In the genomic region with DNA sequence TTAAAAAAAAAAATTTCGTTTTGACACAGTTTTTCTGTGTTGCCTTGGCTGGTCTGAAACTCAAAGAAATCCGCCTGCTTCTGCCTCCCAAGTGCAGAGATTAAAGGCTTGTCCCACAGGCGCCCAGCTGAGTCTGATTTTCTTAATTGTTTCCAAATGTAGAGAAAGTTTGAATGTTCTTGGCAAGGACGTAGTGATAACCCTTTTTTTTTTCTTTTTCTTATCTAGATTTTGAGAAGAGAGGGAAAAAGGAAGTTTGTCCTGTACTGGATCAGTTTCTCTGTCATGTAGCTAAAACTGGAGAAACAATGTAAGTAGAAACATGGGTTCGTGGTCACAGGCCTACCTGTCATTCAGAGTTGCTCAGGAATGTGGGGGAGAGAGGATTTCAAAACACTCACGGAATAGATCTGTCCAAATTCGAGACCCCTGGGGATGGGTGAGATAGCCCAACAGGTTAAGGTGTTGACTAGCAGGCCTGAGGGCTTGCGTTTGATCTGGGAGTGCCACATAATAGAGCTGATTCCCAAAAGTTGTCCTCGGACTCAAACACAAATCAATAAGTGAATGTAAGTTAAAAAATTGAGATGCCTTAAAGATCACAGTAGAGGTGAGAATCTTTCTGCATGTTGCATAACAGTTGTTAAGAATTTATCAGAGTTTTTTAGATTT, we compare ENCODE assay signal across 8 mouse cellular contexts. TPM values are rescaled to one million over a fixed set of nuclear protein-coding genes. Genes with fewer than 3 reads are reported as not detected.
DNase-seq lines count a peak whose midpoint lies in the region; ATAC-seq and TF ChIP-seq lines count a peak whose summit lies in the region.

No protein-coding gene starts in this region.

- H3K27ac ChIP-seq in testis, adult 2 months (ENCODE audit: control insufficient read depth, insufficient read depth, low read depth, low read length): peak overlapping the region; percentile 53
- H3K27ac ChIP-seq in liver, embryonic 11.5 days (ENCODE audit: low read depth, low read length): no peak overlapping the region

- peaks cover 3% of the 10 kb centered on the region for H3K4me1 ChIP-seq in testis, adult 2 months (ENCODE audit: control insufficient read depth, insufficient read depth, low read length)
- peaks cover 12% of the 10 kb centered on the region for H3K4me1 ChIP-seq in liver, embryonic 11.5 days (replicated peaks; ENCODE audit: control insufficient read depth, insufficient read depth, low read length)

- no peak for ATAC-seq in liver, embryonic 11.5 days (replicated peaks; ENCODE audit: low FRiP score)

- DNase-seq in cerebellum, adult 11-12 months: peak; percentile 15
- no peak for DNase-seq in cerebellum, postnatal 36 days
- no peak for DNase-seq in testis, postnatal 10 days (ENCODE audit: low spot score)
- no peak for DNase-seq in liver, embryonic 11.5 days (ENCODE audit: low spot score)
- peak; percentile 23 for DNase-seq in testis, postnatal 14 days (ENCODE audit: low spot score)
- no peak for DNase-seq in layer of hippocampus, postnatal 14 days (ENCODE audit: low spot score in 2 of 2)
- DNase-seq in gastrocnemius, postnatal 4 days (ENCODE audit: low spot score in 2 of 2): no peak

- peaks cover 4% of the 10 kb centered on the region for H3K36me3 ChIP-seq in testis, adult 2 months (ENCODE audit: control insufficient read depth, insufficient read depth, low read length)
- H3K36me3 ChIP-seq in liver, embryonic 11.5 days (ENCODE audit: control insufficient read depth, insufficient read depth, low read length): peaks cover 28% of the 10 kb centered on the region

- H3K4me3 ChIP-seq in testis, adult 2 months (ENCODE audit: control insufficient read depth, low read depth, low read length): peak overlapping the region; percentile 84
- H3K4me3 ChIP-seq in liver, embryonic 11.5 days (ENCODE audit: low read depth, low read length): peak overlapping the region; percentile 77

- H3K4me2 ChIP-seq in liver, embryonic 11.5 days: peak overlapping the region; percentile 75

- H3K9me3 ChIP-seq in liver, embryonic 11.5 days (ENCODE audit: control insufficient read depth, low read length): no peaks in the 10 kb centered on the region

- no peak for TF ChIP-seq CTCF in testis, adult 2 months (IDR thresholded peaks at IDR 0.05; ENCODE audit: control insufficient read depth, insufficient read depth, insufficient replicate concordance, low read depth, low read length)

- peak overlapping the region; percentile 82 for H3K9ac ChIP-seq in liver, embryonic 11.5 days (ENCODE audit: low read depth, low read length)

- no peak for TF ChIP-seq POLR2A in testis, adult 2 months (IDR thresholded peaks at IDR 0.05; ENCODE audit: control insufficient read depth, low read depth, low read length)

- WGBS in liver, embryonic 11.5 days: 29% methylated on average over 9 of the region's 9 CpGs

- H3K27me3 ChIP-seq in testis, adult 2 months (ENCODE audit: control insufficient read depth, insufficient read depth, low read length): no peaks in the 10 kb centered on the region
- no peaks in the 10 kb centered on the region for H3K27me3 ChIP-seq in liver, embryonic 11.5 days (replicated peaks; ENCODE audit: control insufficient read depth, insufficient read depth, low read length)

RNA-seq across cellular contexts. Expression of a gene that starts 1.2 kb away (rescaled TPM):
- polyA plus RNA-seq in testis, adult 2 months (2012; rRNA removed): 38.9 and 43.6 TPM in 2 replicates
- polyA plus RNA-seq in liver, embryonic 11.5 days (2014; fragmentation: Nextera tagmentation; extraction: Ambion mirVana): 25.0 and 26.5 TPM in 2 replicates
- 10 to 100 TPM; 70.4 to 74.5 TPM for total RNA-seq in layer of hippocampus, postnatal 14 days (2021)
- total RNA-seq in gastrocnemius, postnatal 4 days (2021): 10 to 100 TPM; 71.7 to 79.0 TPM

Comparison
In these comparisons a context has a peak if more than half of its experiments do, and no peak if none do; other contexts are left out.
1. DNase-seq: peak in cerebellum, adult 11-12 months (single experiment) and testis, postnatal 14 days (single experiment); none in cerebellum, postnatal 36 days (0 of 2), testis, postnatal 10 days (single experiment), liver, embryonic 11.5 days (single experiment), layer of hippocampus, postnatal 14 days (0 of 2) and gastrocnemius, postnatal 4 days (0 of 2).